Mouse (Mus musculus) neural tube, embryonic 11.5 days (tissue): Measurements from ENCODE around the gene Ccdc183. TPM values are rescaled to one million over a fixed set of nuclear protein-coding genes. Genes with fewer than 3 reads are reported as not detected.

Experiments used
- ATAC-seq: fragments of 200-750 bp; cut with Nextera tagmentation; 2 replicates; pipeline ENCODE4 v1.8.0; 2017; ENCODE audit warnings: moderate number of reproducible peaks, mild to moderate bottlenecking, moderate TSS enrichment, moderate library complexity; ENCODE audit not compliant: insufficient read depth, low FRiP score, low TSS enrichment
- DNase-seq: peaks from one replicate; pipeline ENCODE4 v3.0.0-alpha.2; 2015; ENCODE audit warnings: low spot score
- H3K27ac ChIP-seq: fragments of 300-500 bp; sonication (generic); 2 replicates; pipeline ENCODE4 v1.5.1; 2014; ENCODE audit warnings: low read depth, mild to moderate bottlenecking, low read length
- H3K27me3 ChIP-seq: fragments of 300-500 bp; sonication (generic); 2 replicates; pipeline ENCODE4 v1.6.1; 2014; ENCODE audit warnings: mild to moderate bottlenecking, low read length, mixed read lengths; ENCODE audit not compliant: control insufficient read depth, insufficient read depth
- H3K36me3 ChIP-seq: fragments of 300-500 bp; sonication (generic); 2 replicates; pipeline ENCODE4 v1.6.1; 2014; ENCODE audit warnings: mild to moderate bottlenecking, low read length, moderate library complexity, mixed read lengths; ENCODE audit not compliant: control insufficient read depth, insufficient read depth
- H3K4me1 ChIP-seq: fragments of 300-500 bp; sonication (generic); 2 replicates; pipeline ENCODE4 v1.6.1; 2014; ENCODE audit warnings: low read length, mixed read lengths; ENCODE audit not compliant: control insufficient read depth, insufficient read depth
- H3K4me2 ChIP-seq: fragments of 300-500 bp; sonication (generic); 2 replicates; pipeline ENCODE4 v1.6.1; 2014; ENCODE audit warnings: low read depth, mild to moderate bottlenecking, moderate library complexity
- H3K4me3 ChIP-seq: fragments of 300-500 bp; sonication (generic); 2 replicates; pipeline ENCODE4 v1.5.1; 2014; ENCODE audit warnings: low read depth, low read length
- H3K9ac ChIP-seq: fragments of 300-500 bp; sonication (generic); 2 replicates; pipeline ENCODE4 v1.6.1; 2014; ENCODE audit warnings: mild to moderate bottlenecking, low read length
- H3K9me3 ChIP-seq: fragments of 300-500 bp; sonication (generic); 2 replicates; pipeline ENCODE4 v1.6.1; 2016; ENCODE audit warnings: low read length; ENCODE audit not compliant: control insufficient read depth
- WGBS: fragments of 180-500 bp; shearing (Covaris S2); extraction: QIAGEN DNeasy Blood & Tissue Kit; methylation state at CpG from one replicate; pipeline ENCODE4 v1.1.7; 2014; 5-methylcytosine and 5-hydroxymethylcytosine counted together
- polyA plus RNA-seq: library from polyadenylated mRNA; unstranded; fragments of >200 nt; fragmentation: Nextera tagmentation; extraction: Ambion mirVana; gene quantifications from 2 replicates; pipeline ENCODE4 v1.2.1, GENCODE M21; 2014

Gene Ccdc183
- polyA plus RNA-seq, 1 experiment from 2014 or later: 0.20 TPM

GRCm38 (mm10) chr2:25569323-25569722, 48.2 kb downstream of the Ccdc183 start:
- no peak for DNase-seq

GRCm38 (mm10) chr2:25568473-25569019, 48.9 kb downstream of the Ccdc183 start:
- H3K4me1 ChIP-seq: no peaks in the 10 kb centered on the region; the same call in 1 of the 2 replicates
- WGBS: 91% methylated on average over 6 of the region's 6 CpGs
- H3K4me2 ChIP-seq: no peak overlapping the region
- DNase-seq (no peak), ATAC-seq (no peak)
- H3K27ac ChIP-seq: no peak overlapping the region
- peaks cover 7% of the 10 kb centered on the region for H3K36me3 ChIP-seq
- H3K9ac ChIP-seq: no peak overlapping the region
- H3K27me3 ChIP-seq: no peaks in the 10 kb centered on the region
- no peak overlapping the region for H3K4me3 ChIP-seq
- H3K9me3 ChIP-seq: no peaks in the 10 kb centered on the region

More at GRCm38 (mm10) chr2:25569323-25569722, 48.2 kb downstream of the Ccdc183 start:
- H3K27ac ChIP-seq: no peak overlapping the region
- WGBS: 91% methylated on average over 3 of the region's 3 CpGs
- peaks cover 6% of the 10 kb centered on the region for H3K4me1 ChIP-seq
- H3K4me3 ChIP-seq: no peak overlapping the region
- H3K9me3 ChIP-seq: no peaks in the 10 kb centered on the region
- no peaks in the 10 kb centered on the region for H3K27me3 ChIP-seq
- peaks cover 2% of the 10 kb centered on the region; the same call in 1 of the 2 replicates for H3K36me3 ChIP-seq
- no peak overlapping the region for H3K9ac ChIP-seq
- no peak overlapping the region for H3K4me2 ChIP-seq
- ATAC-seq: no peak

- peaks cover 19% of the 10 kb centered on the region for H3K36me3 ChIP-seq
- no peak overlapping the region for H3K4me3 ChIP-seq
- H3K9ac ChIP-seq: no peak overlapping the region
- H3K4me1 ChIP-seq: no peaks in the 10 kb centered on the region
- H3K27ac ChIP-seq: no peak overlapping the region
- no peak for ATAC-seq
- no peak overlapping the region for H3K4me2 ChIP-seq
- no peaks in the 10 kb centered on the region for H3K27me3 ChIP-seq
- DNase-seq: no peak
- 86% methylated on average over 6 of the region's 6 CpGs for WGBS
- H3K9me3 ChIP-seq: no peaks in the 10 kb centered on the region
Observed at GRCm38 (mm10) chr2:25566558-25566957, 50.9 kb downstream of the Ccdc183 start.

GRCm38 (mm10) chr2:25565741-25566140, 51.7 kb downstream of the Ccdc183 start:
- ATAC-seq (no peak), DNase-seq (no peak)
- Histone ChIP-seq H3K27ac (no peak overlapping the region), H3K27me3 (no peaks in the 10 kb centered on the region), H3K4me2 (no peak overlapping the region), H3K4me1 (no peaks in the 10 kb centered on the region), H3K9ac (no peak overlapping the region), H3K4me3 (no peak overlapping the region), H3K36me3 (peaks cover 22% of the 10 kb centered on the region), H3K9me3 (no peaks in the 10 kb centered on the region)
- WGBS: 89% methylated on average over 8 of the region's 8 CpGs

- no peak overlapping the region for H3K27ac ChIP-seq
- WGBS: 83% methylated on average over 9 of the region's 9 CpGs
- ATAC-seq (no peak), DNase-seq (no peak)
- peaks cover 22% of the 10 kb centered on the region for H3K36me3 ChIP-seq
- H3K4me1 ChIP-seq: peaks cover 10% of the 10 kb centered on the region
- no peaks in the 10 kb centered on the region for H3K9me3 ChIP-seq
- no peaks in the 10 kb centered on the region for H3K27me3 ChIP-seq
- H3K4me3 ChIP-seq: no peak overlapping the region
- H3K9ac ChIP-seq: no peak overlapping the region
- H3K4me2 ChIP-seq: no peak overlapping the region
Observed at GRCm38 (mm10) chr2:25561946-25562345, 55.5 kb downstream of the Ccdc183 start.

GRCm38 (mm10) chr2:25560551-25560950, 56.9 kb downstream of the Ccdc183 start:
- H3K4me3 ChIP-seq: no peak overlapping the region
- H3K27me3 ChIP-seq: no peaks in the 10 kb centered on the region
- no peak for ATAC-seq
- no peaks in the 10 kb centered on the region for H3K9me3 ChIP-seq
- H3K4me2 ChIP-seq: no peak overlapping the region
- peaks cover 15% of the 10 kb centered on the region for H3K4me1 ChIP-seq
- no peak overlapping the region for H3K27ac ChIP-seq
- no peak overlapping the region for H3K9ac ChIP-seq
- 92% methylated on average over 8 of the region's 8 CpGs for WGBS
- peaks cover 22% of the 10 kb centered on the region for H3K36me3 ChIP-seq
- no peak for DNase-seq

- Histone ChIP-seq H3K4me1 (peaks cover 15% of the 10 kb centered on the region), H3K9ac (peak overlapping the region; percentile 94; the same call in 1 of the 2 replicates), H3K27me3 (no peaks in the 10 kb centered on the region), H3K4me3 (peak overlapping the region; percentile 95), H3K27ac (no peak overlapping the region), H3K9me3 (no peaks in the 10 kb centered on the region), H3K36me3 (peaks cover 17% of the 10 kb centered on the region), H3K4me2 (peak overlapping the region; percentile 72)
- DNase-seq: no peak
- 82% methylated on average over 6 of the region's 6 CpGs for WGBS
- ATAC-seq: no peak
Observed at GRCm38 (mm10) chr2:25558774-25559173, 58.7 kb downstream of the Ccdc183 start.

Other genes with a start within 250 kb of the Ccdc183 start
- gene Sapcd2, start 245.4 kb downstream of the Ccdc183 start, polyA plus RNA-seq: 49.2 and 53.7 TPM in 2 replicates
- 0.12 TPM in 1 of 2 replicates, not detected in the other for gene Entpd2, start 221.8 kb downstream of the Ccdc183 start, polyA plus RNA-seq
- gene Npdc1, start 218.3 kb downstream of the Ccdc183 start, polyA plus RNA-seq: 133 TPM in 2 replicates
- 0.11 TPM in 1 of 2 replicates, not detected in the other for gene Fut7, start 194.4 kb downstream of the Ccdc183 start, polyA plus RNA-seq
- gene Abca2, start 189.0 kb downstream of the Ccdc183 start, polyA plus RNA-seq: 5.0 and 5.6 TPM in 2 replicates
- 0.72 and 0.89 TPM in 2 replicates for gene Clic3, start 160.8 kb downstream of the Ccdc183 start, polyA plus RNA-seq
- gene Paxx, start 156.6 kb downstream of the Ccdc183 start, polyA plus RNA-seq: 22.0 and 26.3 TPM in 2 replicates
- gene Ptgds, start 147.6 kb downstream of the Ccdc183 start, polyA plus RNA-seq: 0.43 TPM in 1 of 2 replicates, not detected in the other
- gene Lcn12, start 123.8 kb downstream of the Ccdc183 start, polyA plus RNA-seq: not detected in 2 replicates
- gene Fbxw5, start 116.9 kb downstream of the Ccdc183 start, polyA plus RNA-seq: 82.4 and 88.3 TPM in 2 replicates
- 4.4 and 5.1 TPM in 2 replicates for gene C8g, start 116.0 kb downstream of the Ccdc183 start, polyA plus RNA-seq
- 29.5 and 34.7 TPM in 2 replicates for gene Traf2, start 70.7 kb downstream of the Ccdc183 start, polyA plus RNA-seq
- 340 and 345 TPM in 2 replicates for gene Edf1, start 59.8 kb downstream of the Ccdc183 start, polyA plus RNA-seq
- 1.5 and 4.4 TPM in 2 replicates for gene Mamdc4, start 42.8 kb downstream of the Ccdc183 start, polyA plus RNA-seq
- gene Phpt1, start 42.5 kb downstream of the Ccdc183 start, polyA plus RNA-seq: 161 and 167 TPM in 2 replicates
- 0.19 and 0.46 TPM in 2 replicates for gene Ajm1, start 35.9 kb downstream of the Ccdc183 start, polyA plus RNA-seq
- gene Rabl6, start 9.2 kb downstream of the Ccdc183 start, polyA plus RNA-seq: 62.3 and 64.4 TPM in 2 replicates
- gene Tmem141, start 4.3 kb upstream of the Ccdc183 start, polyA plus RNA-seq: 18.0 and 20.5 TPM in 2 replicates
- 0.96 and 1.5 TPM in 2 replicates for gene Fcna, start 10.4 kb upstream of the Ccdc183 start, polyA plus RNA-seq
- not detected in 2 replicates for gene Lcn8, start 35.4 kb upstream of the Ccdc183 start, polyA plus RNA-seq
- gene Lcn5, start 40.3 kb upstream of the Ccdc183 start, polyA plus RNA-seq: not detected in 2 replicates
- gene Lcn6, start 59.1 kb upstream of the Ccdc183 start, polyA plus RNA-seq: not detected in 2 replicates
- gene Lcn10, start 65.0 kb upstream of the Ccdc183 start, polyA plus RNA-seq: not detected in 2 replicates
- not detected in 2 replicates for gene Obp2a, start 82.4 kb upstream of the Ccdc183 start, polyA plus RNA-seq
- 64.5 and 68.2 TPM in 2 replicates for gene Bmyc, start 89.1 kb upstream of the Ccdc183 start, polyA plus RNA-seq
- not detected in 2 replicates for gene Obp2b, start 119.3 kb upstream of the Ccdc183 start, polyA plus RNA-seq
- gene Lcn3, start 147.9 kb upstream of the Ccdc183 start, polyA plus RNA-seq: not detected in 2 replicates
- not detected in 2 replicates for gene Lcn11, start 159.3 kb upstream of the Ccdc183 start, polyA plus RNA-seq
- gene Gm13539, start 164.6 kb upstream of the Ccdc183 start, polyA plus RNA-seq: not detected in 2 replicates
- gene Glt6d1, start 198.2 kb upstream of the Ccdc183 start, polyA plus RNA-seq: not detected in 2 replicates
- not detected in 2 replicates for gene Lcn9, start 205.5 kb upstream of the Ccdc183 start, polyA plus RNA-seq
- gene Sohlh1, start 229.6 kb upstream of the Ccdc183 start, polyA plus RNA-seq: not detected in 2 replicates
- 0.45 and 2.2 TPM in 2 replicates for gene Kcnt1, start 246.1 kb upstream of the Ccdc183 start, polyA plus RNA-seq